Mouse (Mus musculus): ENCODE measurements at regions not wholly inside any gene's neighbourhood (a gene's known extent, or its start where the extent isn't known, plus 50 kb on each side); places are given as distances from the start of the nearest gene placed in this dataset.

- Histone ChIP-seq H3K4me3 (ENCODE audit: extremely low read depth, insufficient read depth, insufficient read length) (no peak overlapping the region), H3K4me1 (ENCODE audit: control insufficient read depth, insufficient read depth, insufficient read length) (no peaks in the 10 kb centered on the region), H3K27me3 (ENCODE audit: control insufficient read depth, insufficient read depth, low read length) (no peaks in the 10 kb centered on the region), H3K36me3 (ENCODE audit: control insufficient read depth, insufficient read depth, low read length) (no peaks in the 10 kb centered on the region), H3K27ac (ENCODE audit: insufficient read depth, low read length) (no peak overlapping the region)
- TF ChIP-seq POLR2A (IDR thresholded peaks at IDR 0.05; ENCODE audit: low read depth, low read length) = no peak
- TF ChIP-seq CTCF (IDR thresholded peaks at IDR 0.05; ENCODE audit: extremely low read depth, insufficient read depth, insufficient read length, insufficient replicate concordance) = no peak
- 82% methylated on average over 5 of the region's 5 CpGs for WGBS
- DNase-seq (ENCODE audit: low read depth in 1 of 2, low spot score in 2 of 2) = no peak
Measured at GRCm38 (mm10) chr11:117538732-117539131, 54.6 kb downstream of the Gm11733 start.

DNA sequence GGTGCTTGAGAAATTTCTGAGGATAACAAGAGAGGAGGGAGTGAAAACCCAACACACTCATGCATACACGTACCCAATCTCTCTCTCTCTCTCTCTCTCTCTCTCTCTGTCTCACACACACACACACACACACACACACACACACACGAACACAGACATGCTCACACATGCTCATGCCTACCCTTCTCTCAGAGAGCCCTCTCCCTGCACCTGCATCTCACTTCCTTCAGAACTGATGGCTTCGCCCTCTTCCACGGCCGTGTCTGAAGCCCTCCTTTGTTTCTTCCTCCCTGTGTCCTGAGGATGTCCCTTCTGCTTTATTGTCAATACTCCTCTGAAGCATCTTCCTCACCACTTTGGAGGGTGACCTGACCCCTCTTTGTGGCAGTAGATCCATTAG lies 56.4 kb downstream of the Gm11733 start:
- H3K27ac ChIP-seq (ENCODE audit: insufficient read depth, low read length) = no peak overlapping the region
- no peak overlapping the region for H3K4me3 ChIP-seq (ENCODE audit: extremely low read depth, insufficient read depth, insufficient read length)
- DNase-seq (ENCODE audit: low read depth in 1 of 2, low spot score in 2 of 2) = no peak
- no peaks in the 10 kb centered on the region for H3K4me1 ChIP-seq (ENCODE audit: control insufficient read depth, insufficient read depth, insufficient read length)
- 44% methylated on average over 5 of the region's 5 CpGs for WGBS
- TF ChIP-seq POLR2A (IDR thresholded peaks at IDR 0.05; ENCODE audit: low read depth, low read length) = no peak
- no peak for TF ChIP-seq CTCF (IDR thresholded peaks at IDR 0.05; ENCODE audit: extremely low read depth, insufficient read depth, insufficient read length, insufficient replicate concordance)
- H3K27me3 ChIP-seq (ENCODE audit: control insufficient read depth, insufficient read depth, low read length) = no peaks in the 10 kb centered on the region
- H3K36me3 ChIP-seq (ENCODE audit: control insufficient read depth, insufficient read depth, low read length) = no peaks in the 10 kb centered on the region

DNA sequence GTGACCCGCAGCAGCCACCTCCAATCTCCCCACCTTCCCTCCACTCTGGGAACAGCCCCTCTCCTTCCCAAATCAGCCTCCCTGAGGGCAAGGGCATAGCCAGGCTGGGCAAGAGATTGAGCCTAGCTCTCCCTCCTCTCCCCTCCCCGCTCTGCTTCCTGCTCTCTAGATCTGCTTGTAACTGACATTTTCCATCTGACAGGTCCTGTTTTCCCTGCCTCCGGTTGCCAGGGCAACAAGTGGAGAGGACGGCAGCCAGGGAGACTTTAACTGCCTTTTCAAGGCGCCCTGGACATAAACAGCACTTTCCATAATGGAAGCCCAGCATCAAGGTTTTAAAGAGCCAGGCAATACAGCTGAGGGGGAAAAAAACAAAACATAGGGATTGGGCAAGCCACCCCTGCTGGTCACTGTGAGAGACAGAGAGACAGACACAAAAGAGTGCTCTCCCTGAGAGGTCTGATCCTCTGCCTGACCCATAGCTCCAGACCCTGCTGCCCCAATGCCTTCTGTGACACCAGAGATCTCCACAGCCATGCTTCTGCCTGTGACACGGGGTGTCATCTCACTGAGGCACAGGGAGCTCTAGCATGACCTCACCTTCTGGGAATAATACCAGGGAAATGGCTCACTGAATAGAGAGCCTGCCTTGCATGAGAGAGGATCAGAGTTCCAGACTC lies 57.2 kb downstream of the Gm11733 start:
- 29% methylated on average over 6 of the region's 6 CpGs for WGBS
- Histone ChIP-seq H3K27me3 (ENCODE audit: control insufficient read depth, insufficient read depth, low read length) (no peaks in the 10 kb centered on the region), H3K4me1 (ENCODE audit: control insufficient read depth, insufficient read depth, insufficient read length) (no peaks in the 10 kb centered on the region), H3K4me3 (ENCODE audit: extremely low read depth, insufficient read depth, insufficient read length) (no peak overlapping the region), H3K27ac (ENCODE audit: insufficient read depth, low read length) (no peak overlapping the region), H3K36me3 (ENCODE audit: control insufficient read depth, insufficient read depth, low read length) (no peaks in the 10 kb centered on the region)
- no peak for TF ChIP-seq POLR2A (IDR thresholded peaks at IDR 0.05; ENCODE audit: low read depth, low read length)
- no peak for TF ChIP-seq CTCF (IDR thresholded peaks at IDR 0.05; ENCODE audit: extremely low read depth, insufficient read depth, insufficient read length, insufficient replicate concordance)
- DNase-seq (ENCODE audit: low read depth in 1 of 2, low spot score in 2 of 2) = no peak

GRCm38 (mm10) chr11:117543191-117543590 lies 59.0 kb downstream of the Gm11733 start:
- TF ChIP-seq POLR2A (IDR thresholded peaks at IDR 0.05; ENCODE audit: low read depth, low read length) = no peak
- TF ChIP-seq CTCF (IDR thresholded peaks at IDR 0.05; ENCODE audit: extremely low read depth, insufficient read depth, insufficient read length, insufficient replicate concordance) = no peak
- Histone ChIP-seq H3K4me1 (ENCODE audit: control insufficient read depth, insufficient read depth, insufficient read length) (no peaks in the 10 kb centered on the region), H3K27ac (ENCODE audit: insufficient read depth, low read length) (no peak overlapping the region), H3K27me3 (ENCODE audit: control insufficient read depth, insufficient read depth, low read length) (no peaks in the 10 kb centered on the region), H3K4me3 (ENCODE audit: extremely low read depth, insufficient read depth, insufficient read length) (no peak overlapping the region), H3K36me3 (ENCODE audit: control insufficient read depth, insufficient read depth, low read length) (no peaks in the 10 kb centered on the region)
- WGBS = 70% methylated on average over 6 of the region's 6 CpGs
- DNase-seq (ENCODE audit: low read depth in 1 of 2, low spot score in 2 of 2) = no peak

GRCm38 (mm10) chr11:117544507-117544906 lies 60.3 kb downstream of the Gm11733 start:
- WGBS = 42% methylated on average over 6 of the region's 6 CpGs
- no peak for DNase-seq (ENCODE audit: low read depth in 1 of 2, low spot score in 2 of 2)

GRCm38 (mm10) chr11:117544926-117545325 lies 60.8 kb downstream of the Gm11733 start:
- WGBS = 40% methylated on average over 3 of the region's 3 CpGs
- H3K27me3 ChIP-seq (ENCODE audit: control insufficient read depth, insufficient read depth, low read length) = no peaks in the 10 kb centered on the region
- no peaks in the 10 kb centered on the region for H3K4me1 ChIP-seq (ENCODE audit: control insufficient read depth, insufficient read depth, insufficient read length)
- no peak overlapping the region for H3K4me3 ChIP-seq (ENCODE audit: extremely low read depth, insufficient read depth, insufficient read length)
- no peaks in the 10 kb centered on the region for H3K36me3 ChIP-seq (ENCODE audit: control insufficient read depth, insufficient read depth, low read length)
- no peak for DNase-seq (ENCODE audit: low read depth in 1 of 2, low spot score in 2 of 2)
- H3K27ac ChIP-seq (ENCODE audit: insufficient read depth, low read length) = no peak overlapping the region
- TF ChIP-seq CTCF (IDR thresholded peaks at IDR 0.05; ENCODE audit: extremely low read depth, insufficient read depth, insufficient read length, insufficient replicate concordance) (no peak), POLR2A (IDR thresholded peaks at IDR 0.05; ENCODE audit: low read depth, low read length) (no peak)

More at GRCm38 (mm10) chr11:117544507-117544906, 60.3 kb downstream of the Gm11733 start:
- Histone ChIP-seq H3K4me1 (ENCODE audit: control insufficient read depth, insufficient read depth, insufficient read length) (no peaks in the 10 kb centered on the region), H3K36me3 (ENCODE audit: control insufficient read depth, insufficient read depth, low read length) (no peaks in the 10 kb centered on the region), H3K27me3 (ENCODE audit: control insufficient read depth, insufficient read depth, low read length) (no peaks in the 10 kb centered on the region), H3K27ac (ENCODE audit: insufficient read depth, low read length) (no peak overlapping the region), H3K4me3 (ENCODE audit: extremely low read depth, insufficient read depth, insufficient read length) (no peak overlapping the region)
- TF ChIP-seq POLR2A (IDR thresholded peaks at IDR 0.05; ENCODE audit: low read depth, low read length) (no peak), CTCF (IDR thresholded peaks at IDR 0.05; ENCODE audit: extremely low read depth, insufficient read depth, insufficient read length, insufficient replicate concordance) (no peak)

DNA sequence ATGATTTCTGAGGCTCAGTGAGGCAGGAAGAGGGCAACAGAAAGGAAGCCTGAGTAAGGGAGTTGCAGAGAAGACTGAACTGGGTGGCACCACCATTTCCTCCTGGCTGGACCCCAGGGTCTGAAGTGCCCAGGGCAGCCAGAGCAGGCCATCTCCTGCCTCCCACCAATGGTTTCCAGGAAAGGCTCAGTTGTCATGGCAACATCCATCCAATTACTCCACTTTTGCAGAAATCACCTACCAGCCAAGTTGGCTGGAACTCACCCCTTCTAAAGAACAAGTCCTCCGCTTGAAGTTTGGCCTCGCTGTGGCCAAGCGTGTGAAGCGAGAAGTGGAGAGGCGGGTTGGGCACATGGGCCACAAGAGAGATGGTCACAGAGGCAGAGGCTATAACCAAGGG lies 67.8 kb downstream of the Gm11733 start:
- TF ChIP-seq POLR2A (IDR thresholded peaks at IDR 0.05; ENCODE audit: low read depth, low read length) (no peak), CTCF (IDR thresholded peaks at IDR 0.05; ENCODE audit: extremely low read depth, insufficient read depth, insufficient read length, insufficient replicate concordance) (no peak)
- 95% methylated on average over 5 of the region's 5 CpGs for WGBS
- H3K27ac ChIP-seq (ENCODE audit: insufficient read depth, low read length) = no peak overlapping the region
- no peaks in the 10 kb centered on the region for H3K27me3 ChIP-seq (ENCODE audit: control insufficient read depth, insufficient read depth, low read length)
- no peak overlapping the region for H3K4me3 ChIP-seq (ENCODE audit: extremely low read depth, insufficient read depth, insufficient read length)
- no peaks in the 10 kb centered on the region for H3K36me3 ChIP-seq (ENCODE audit: control insufficient read depth, insufficient read depth, low read length)
- no peak for DNase-seq (ENCODE audit: low read depth in 1 of 2, low spot score in 2 of 2)
- H3K4me1 ChIP-seq (ENCODE audit: control insufficient read depth, insufficient read depth, insufficient read length) = no peaks in the 10 kb centered on the region

Measured in spleen, adult 2 months (tissue).